Mouse (Mus musculus): ENCODE data around the gene Dennd2a.
A peak's percentile ranks its signal among the peaks of the same experiment; 100 is the strongest.

The Dennd2a gene

GRCm38 (mm10) chr6:39415762-39416161 is 141.9 kb downstream of the Dennd2a start:
- peak; percentile 57 for DNase-seq

- DNase-seq = no peak
Measured at GRCm38 (mm10) chr6:39414106-39414505, 143.6 kb downstream of the Dennd2a start.

Measured in embryo, embryonic 11 days (tissue).